Mouse (Mus musculus) small intestine, adult 2 months (tissue): Measurements from ENCODE around the gene Dnm1.

Experiments
- CTCF ChIP-seq: fragments of 200-500 bp; IDR thresholded peaks from 2 replicates; pipeline ENCODE4 v1.5.1; 2012; ENCODE audit warnings: low read depth, mild to moderate bottlenecking, control low read depth, inconsistent platforms, low read length, moderate library complexity, mixed read lengths; ENCODE audit not compliant: insufficient replicate concordance, insufficient read length; ENCODE audit errors: extremely low read depth
- POLR2A ChIP-seq: fragments of 200-500 bp; IDR thresholded peaks from 2 replicates; pipeline ENCODE4 v1.6.1; 2012; ENCODE audit warnings: low read depth, mild to moderate bottlenecking, control low read depth, inconsistent platforms, low read length, moderate library complexity

DNA sequence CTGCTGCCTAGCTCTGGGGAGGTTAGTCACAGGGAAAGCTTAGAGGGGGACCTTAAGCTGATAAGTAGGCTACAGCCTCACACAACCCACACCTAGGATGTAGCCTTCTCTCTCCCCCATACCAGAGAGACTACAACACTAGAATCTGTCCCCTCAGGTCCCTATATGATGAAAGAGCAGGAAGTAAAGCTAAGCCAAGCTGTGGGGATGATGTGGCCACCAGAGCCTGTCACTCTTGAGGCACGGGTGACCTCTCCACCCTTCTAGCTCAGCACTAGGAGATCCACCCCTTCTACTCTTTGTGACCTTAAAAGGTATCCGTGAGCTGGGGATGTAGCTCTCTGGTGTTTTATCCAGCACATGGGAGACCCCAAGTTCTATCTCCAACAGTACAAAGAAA is 36.0 kb upstream of the Dnm1 start:
- no peak for TF ChIP-seq CTCF
- no peak for TF ChIP-seq POLR2A
